Mouse (Mus musculus) erythroblast, adult 5-6 weeks (primary cell): ENCODE data around the gene Pgap1. TPM values are rescaled to one million over a fixed set of nuclear protein-coding genes. Genes with fewer than 3 reads are reported as not detected.

ENCODE experiments used
- ATAC-seq: replicated peaks from 2 replicates; pipeline ENCODE4 v1.8.0; 2016; ENCODE audit warnings: moderate number of reproducible peaks, mild to moderate bottlenecking, moderate TSS enrichment, inconsistent platforms; ENCODE audit not compliant: poor library complexity, low FRiP score, severe bottlenecking
- total RNA-seq, 2 experiments: library from RNA; stranded (forward) in 1 of 2; stranded (reverse) in 1 of 2; fragments of 150-400 nt in 1 of 2; fragments of 200-764, 138-1000 nt in 1 of 2; gene quantifications; 2 replicates each; pipeline versions ENCODE4 v1.2.3 to v1.2.4; 2015 to 2017; ENCODE audit warnings: low replicate concordance in 2 of 2

Pgap1 gene
- total RNA-seq, 2 experiments from 2014 or later = 3.3 to 4.8 TPM

- ATAC-seq = no peak
Measured at GRCm38 (mm10) chr1:54531170-54531569, 26.3 kb downstream of the Pgap1 start.

- no peak for ATAC-seq
Measured at GRCm38 (mm10) chr1:54523717-54524116, 33.8 kb downstream of the Pgap1 start.

- no peak for ATAC-seq
Measured at GRCm38 (mm10) chr1:54520062-54520577, 37.4 kb downstream of the Pgap1 start.

GRCm38 (mm10) chr1:54513836-54514235 is 43.6 kb downstream of the Pgap1 start:
- no peak for ATAC-seq

GRCm38 (mm10) chr1:54498496-54498895 is 59.0 kb downstream of the Pgap1 start:
- no peak for ATAC-seq

GRCm38 (mm10) chr1:54496254-54496653 is 61.2 kb downstream of the Pgap1 start:
- no peak for ATAC-seq

GRCm38 (mm10) chr1:54493496-54493895 is 64.0 kb downstream of the Pgap1 start:
- ATAC-seq = no peak

- ATAC-seq = no peak
Measured at GRCm38 (mm10) chr1:54492435-54492841, 65.0 kb downstream of the Pgap1 start.

- ATAC-seq = no peak
Measured at GRCm38 (mm10) chr1:54484744-54485420, 72.6 kb downstream of the Pgap1 start.

GRCm38 (mm10) chr1:54480491-54480890 is 77.0 kb downstream of the Pgap1 start:
- ATAC-seq = no peak

- no peak for ATAC-seq
Measured at GRCm38 (mm10) chr1:54468662-54469061, 88.8 kb downstream of the Pgap1 start.

GRCm38 (mm10) chr1:54467366-54467765 is 90.1 kb downstream of the Pgap1 start:
- no peak for ATAC-seq

GRCm38 (mm10) chr1:54452116-54452515 is 105.4 kb downstream of the Pgap1 start:
- ATAC-seq = no peak

GRCm38 (mm10) chr1:54448833-54449232 is 108.7 kb downstream of the Pgap1 start:
- no peak for ATAC-seq

- no peak for ATAC-seq
Measured at GRCm38 (mm10) chr1:54443641-54444040, 113.8 kb downstream of the Pgap1 start.

- no peak for ATAC-seq
Measured at GRCm38 (mm10) chr1:54439080-54439476, 118.4 kb downstream of the Pgap1 start.

- ATAC-seq = peak; percentile 98
Measured at GRCm38 (mm10) chr1:54438340-54439079, 119.0 kb downstream of the Pgap1 start, which contains the start of gene Gtf3c3. Gene Gtf3c3, minus strand, starts transcription at chr1:54438971.
